Comparison of ENCODE assay signal across 8 mouse cellular contexts in genomic region chr13:73847465-73847836, GRCm38 (mm10). TPM values are rescaled to one million over a fixed set of nuclear protein-coding genes. Genes with fewer than 3 reads are reported as not detected.
DNase-seq lines count a peak whose midpoint lies in the region; ATAC-seq lines count a peak whose summit lies in the region.

TSS of gene Nkd2 (minus strand) at chr13:73847631.

- H3K36me3 ChIP-seq in forebrain, embryonic 10.5 days (replicated peaks) = no peaks in the 10 kb centered on the region
- no peaks in the 10 kb centered on the region for H3K36me3 ChIP-seq in heart, embryonic 13.5 days
- H3K36me3 ChIP-seq in kidney, embryonic 16.5 days (ENCODE audit: insufficient read depth, low read length) = no peaks in the 10 kb centered on the region
- H3K36me3 ChIP-seq in limb, embryonic 15.5 days = no peaks in the 10 kb centered on the region
- H3K36me3 ChIP-seq in midbrain, embryonic 16.5 days (ENCODE audit: control insufficient read depth, insufficient read depth, low read length) = no peaks in the 10 kb centered on the region

- peaks cover 21% of the 10 kb centered on the region for H3K4me1 ChIP-seq in forebrain, embryonic 10.5 days
- H3K4me1 ChIP-seq in heart, embryonic 13.5 days = peaks cover 12% of the 10 kb centered on the region
- H3K4me1 ChIP-seq in kidney, embryonic 16.5 days (ENCODE audit: insufficient read depth, low read length) = peaks cover 4% of the 10 kb centered on the region; the same call in 1 of the 2 replicates
- H3K4me1 ChIP-seq in limb, embryonic 15.5 days = peaks cover 15% of the 10 kb centered on the region
- H3K4me1 ChIP-seq in midbrain, embryonic 16.5 days (ENCODE audit: control insufficient read depth, insufficient read depth, low read length) = no peaks in the 10 kb centered on the region

- H3K9me3 ChIP-seq in forebrain, embryonic 10.5 days = no peaks in the 10 kb centered on the region
- H3K9me3 ChIP-seq in heart, embryonic 13.5 days = no peaks in the 10 kb centered on the region
- H3K9me3 ChIP-seq in kidney, embryonic 16.5 days (ENCODE audit: low read length) = no peaks in the 10 kb centered on the region
- no peaks in the 10 kb centered on the region for H3K9me3 ChIP-seq in limb, embryonic 15.5 days
- no peaks in the 10 kb centered on the region for H3K9me3 ChIP-seq in midbrain, embryonic 16.5 days (replicated peaks; ENCODE audit: control insufficient read depth, low read length, poor library complexity, severe bottlenecking)

- 1% methylated on average over 38 of the region's 38 CpGs for WGBS in forebrain, embryonic 10.5 days
- under 1% methylated on average over 38 of the region's 38 CpGs for WGBS in heart, embryonic 13.5 days
- under 1% methylated on average over 38 of the region's 38 CpGs for WGBS in kidney, embryonic 16.5 days
- WGBS in limb, embryonic 15.5 days = under 1% methylated on average over 38 of the region's 38 CpGs
- under 1% methylated on average over 38 of the region's 38 CpGs for WGBS in midbrain, embryonic 16.5 days

- H3K9ac ChIP-seq in heart, embryonic 13.5 days = peak within 1 kb of the TSS; percentile 83
- peak within 1 kb of the TSS; percentile 75 for H3K9ac ChIP-seq in kidney, embryonic 16.5 days (replicated peaks; ENCODE audit: low read length)
- H3K9ac ChIP-seq in limb, embryonic 15.5 days = peak within 1 kb of the TSS; percentile 67
- peak within 1 kb of the TSS; percentile 76 for H3K9ac ChIP-seq in midbrain, embryonic 16.5 days (ENCODE audit: low read depth, low read length)

- DNase-seq in monocyte, adult 2 months (ENCODE audit: low read depth in 1 of 2, low spot score in 2 of 2) = peak; percentile 17 to 40
- DNase-seq in forebrain, embryonic 10.5 days (ENCODE audit: extremely low spot score, low spot score) = peak; percentile 84
- peak; percentile 51 to 53 for DNase-seq in spleen, postnatal 36 days (ENCODE audit: low spot score in 2 of 2)

- H3K4me3 ChIP-seq in forebrain, embryonic 10.5 days = peak within 1 kb of the TSS; percentile 78
- H3K4me3 ChIP-seq in heart, embryonic 13.5 days = peak within 1 kb of the TSS; percentile 72
- peak within 1 kb of the TSS; percentile 65 for H3K4me3 ChIP-seq in kidney, embryonic 16.5 days (ENCODE audit: low read length)
- H3K4me3 ChIP-seq in limb, embryonic 15.5 days = peak within 1 kb of the TSS; percentile 66
- H3K4me3 ChIP-seq in midbrain, embryonic 16.5 days (ENCODE audit: low read depth, low read length) = peak within 1 kb of the TSS; percentile 64

- ATAC-seq in monocyte, adult 5-6 weeks (replicated peaks; ENCODE audit: insufficient number of reproducible peaks, low FRiP score, low TSS enrichment, poor library complexity, severe bottlenecking) = no peak
- peak; percentile 34; the same call in 1 of the 2 replicates for ATAC-seq in heart, embryonic 13.5 days (ENCODE audit: extremely low read depth, insufficient number of reproducible peaks, low FRiP score, low TSS enrichment)
- ATAC-seq in kidney, embryonic 16.5 days (ENCODE audit: low FRiP score, low TSS enrichment) = peak; percentile 86
- peak; percentile 69; the same call in 1 of the 2 replicates for ATAC-seq in limb, embryonic 15.5 days (ENCODE audit: insufficient number of reproducible peaks, low FRiP score, low TSS enrichment, low read depth)
- ATAC-seq in midbrain, embryonic 16.5 days = peak; percentile 90

- H3K27me3 ChIP-seq in forebrain, embryonic 10.5 days (ENCODE audit: poor library complexity, severe bottlenecking) = peaks cover 47% of the 10 kb centered on the region
- peaks cover 57% of the 10 kb centered on the region for H3K27me3 ChIP-seq in heart, embryonic 13.5 days (replicated peaks)
- peaks cover 18% of the 10 kb centered on the region for H3K27me3 ChIP-seq in kidney, embryonic 16.5 days (ENCODE audit: insufficient read depth, low read length)
- peaks cover 16% of the 10 kb centered on the region for H3K27me3 ChIP-seq in limb, embryonic 15.5 days
- 0 out of 2 replicates have a peak, but pooled peaks cover 4% of the 10 kb centered on the region for H3K27me3 ChIP-seq in midbrain, embryonic 16.5 days (ENCODE audit: control insufficient read depth, insufficient read depth, low read depth, low read length)

- peak within 1 kb of the TSS; percentile 82 for H3K27ac ChIP-seq in forebrain, embryonic 10.5 days
- H3K27ac ChIP-seq in heart, embryonic 13.5 days (replicated peaks) = no peak within 1 kb of the TSS
- H3K27ac ChIP-seq in kidney, embryonic 16.5 days (ENCODE audit: low read length) = no peak within 1 kb of the TSS
- no peak within 1 kb of the TSS for H3K27ac ChIP-seq in limb, embryonic 15.5 days
- H3K27ac ChIP-seq in midbrain, embryonic 16.5 days (ENCODE audit: low read length) = no peak within 1 kb of the TSS

- H3K4me2 ChIP-seq in heart, embryonic 13.5 days = peak within 1 kb of the TSS; percentile 86
- peak within 1 kb of the TSS; percentile 95 for H3K4me2 ChIP-seq in kidney, embryonic 16.5 days (replicated peaks; ENCODE audit: low read depth, low read length)
- H3K4me2 ChIP-seq in limb, embryonic 15.5 days = peak within 1 kb of the TSS; percentile 91
- H3K4me2 ChIP-seq in midbrain, embryonic 16.5 days (ENCODE audit: low read length) = peak within 1 kb of the TSS; percentile 83

RNA-seq across cellular contexts. Expression of gene Nkd2, which starts in this region (rescaled TPM):
- total RNA-seq in monocyte, adult 5-6 weeks (2017) = not detected in 3 replicates
- 15.9 and 16.3 TPM in 2 replicates for polyA plus RNA-seq in forebrain, embryonic 10.5 days (2016; fragmentation: Nextera tagmentation; extraction: Ambion mirVana)
- polyA plus RNA-seq in heart, embryonic 13.5 days (2015; fragmentation: Nextera tagmentation; extraction: Ambion mirVana) = 3.4 and 3.9 TPM in 2 replicates
- 7.8 and 8.2 TPM in 2 replicates for polyA plus RNA-seq in kidney, embryonic 16.5 days (2015; fragmentation: Nextera tagmentation; extraction: Ambion mirVana)
- polyA plus RNA-seq in limb, embryonic 15.5 days (2015; fragmentation: Nextera tagmentation; extraction: Ambion mirVana) = 44.1 and 46.7 TPM in 2 replicates
- polyA plus RNA-seq in midbrain, embryonic 16.5 days (2015; fragmentation: Nextera tagmentation; extraction: Ambion mirVana) = 15.5 and 20.6 TPM in 2 replicates

Comparison
In these comparisons a context has a peak if more than half of its experiments do, and no peak if none do; other contexts are left out.
1. DNase-seq: peak in every context shown above with its lines; median percentile 84 in forebrain, embryonic 10.5 days; 52 in spleen, postnatal 36 days; 28 in monocyte, adult 2 months.